Mouse (Mus musculus) megakaryocyte, embryonic 14.5 days (primary cell): ENCODE data around the gene Leprot.

Source experiments
- FLI1 ChIP-seq: IDR thresholded peaks from 2 replicates; pipeline ENCODE4 v1.6.1; 2012; ENCODE audit warnings: low read length, inconsistent platforms, mixed read lengths
- GATA1 ChIP-seq: IDR thresholded peaks from 3 replicates; pipeline ENCODE4 v1.6.1; 2012; ENCODE audit warnings: mixed read lengths, low read length, inconsistent platforms, borderline replicate concordance

DNA sequence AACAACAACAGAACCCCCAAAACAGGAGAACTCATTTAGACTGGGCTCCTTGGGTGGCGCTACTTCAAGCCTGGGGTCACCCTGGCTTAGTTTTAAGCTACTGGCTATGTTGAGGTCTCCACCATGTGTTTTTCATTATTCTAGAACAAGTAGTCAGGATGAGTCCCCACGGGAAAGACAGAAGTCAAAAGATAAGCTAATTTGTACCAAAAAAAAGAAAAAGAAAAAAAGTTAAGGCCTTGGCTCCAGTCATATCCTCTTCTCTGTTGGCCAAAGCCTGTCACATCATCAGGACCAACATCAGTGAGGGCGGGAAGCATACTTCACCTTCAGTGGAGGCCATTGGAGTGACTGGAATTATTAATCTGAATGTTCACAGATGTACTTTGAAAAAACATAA lies 37.3 kb downstream of the Leprot start:
- TF ChIP-seq GATA1 (no peak), FLI1 (no peak)
